Mouse (Mus musculus) MEL (cell line): ENCODE data around the gene Upk3a. TPM values are rescaled to one million over a fixed set of nuclear protein-coding genes. Genes with fewer than 3 reads are reported as not detected.

Experiments used
- DNase-seq: peaks from one replicate; pipeline ENCODE4 v3.0.0; 2011; ENCODE audit warnings: low read depth, low spot score
- H3K27ac ChIP-seq: 2 replicates; pipeline ENCODE4 v1.5.1; 2012; ENCODE audit warnings: low read depth, mild to moderate bottlenecking, control low read depth, low read length, moderate library complexity; ENCODE audit not compliant: control insufficient read depth
- H3K27me3 ChIP-seq, 2 experiments: fragments of 150-350 bp in 1 of 2; sonication (generic) in 1 of 2; 2 replicates each; pipeline ENCODE4 v1.6.1; 2012; ENCODE audit warnings: low read length in 2 of 2, mild to moderate bottlenecking in 2 of 2, improper control_type of control experiment in 1 of 2, moderate library complexity in 1 of 2; ENCODE audit not compliant: insufficient read depth in 2 of 2, control insufficient read depth in 1 of 2
- H3K36me3 ChIP-seq, 2 experiments: 2 replicates each; pipeline ENCODE4 v1.6.1; 2012 to 2014; ENCODE audit warnings: low read length in 2 of 2, improper control_type of control experiment in 1 of 2, inconsistent platforms in 1 of 2, mild to moderate bottlenecking in 1 of 2; ENCODE audit not compliant: insufficient read depth in 2 of 2, control insufficient read depth in 1 of 2
- H3K4me1 ChIP-seq, 2 experiments: fragments of 150-350 bp in 1 of 2; sonication (generic) in 1 of 2; 2 replicates each; pipeline ENCODE4 v1.6.1; 2012; ENCODE audit warnings: low read length in 2 of 2, improper control_type of control experiment in 1 of 2, mild to moderate bottlenecking in 1 of 2; ENCODE audit not compliant: insufficient read depth in 2 of 2, control insufficient read depth in 1 of 2
- H3K4me3 ChIP-seq, 2 experiments: fragments of 150-350 bp in 1 of 2; sonication (generic) in 1 of 2; 2 replicates each; pipeline ENCODE4 v1.5.1; 2012; ENCODE audit warnings: low read depth in 2 of 2, low read length in 2 of 2, mild to moderate bottlenecking in 2 of 2, moderate library complexity in 2 of 2, control low read depth in 1 of 2, improper control_type of control experiment in 1 of 2; ENCODE audit not compliant: control insufficient read depth in 1 of 2, insufficient read depth in 1 of 2
- H3K79me2 ChIP-seq: 2 replicates; pipeline ENCODE4 v1.6.1; 2012; ENCODE audit warnings: mild to moderate bottlenecking, low read length, moderate library complexity; ENCODE audit not compliant: control insufficient read depth, poor library complexity, insufficient read depth
- H3K9ac ChIP-seq: 2 replicates; pipeline ENCODE4 v1.6.1; 2012; ENCODE audit warnings: low read depth, mild to moderate bottlenecking, control low read depth, low read length, moderate library complexity; ENCODE audit not compliant: control insufficient read depth, poor library complexity, severe bottlenecking
- H3K9me3 ChIP-seq: fragments of 150-350 bp; sonication (generic); replicated peaks from 2 replicates; pipeline ENCODE4 v1.6.1; 2012; ENCODE audit warnings: mild to moderate bottlenecking, low read length, improper control_type of control experiment, moderate library complexity; ENCODE audit not compliant: insufficient read depth
- BHLHE40 ChIP-seq: IDR thresholded peaks from 2 replicates; pipeline ENCODE4 v1.6.1; 2012; ENCODE audit warnings: low read depth, mild to moderate bottlenecking, inconsistent platforms, low read length, improper control_type of control experiment, borderline replicate concordance
- CHD1 ChIP-seq: IDR thresholded peaks from 2 replicates; pipeline ENCODE4 v1.6.1; 2012; ENCODE audit warnings: low read depth, mild to moderate bottlenecking, inconsistent platforms, low read length, improper control_type of control experiment
- E2F4 ChIP-seq: IDR thresholded peaks from 2 replicates; pipeline ENCODE4 v1.6.1; 2011; ENCODE audit warnings: low read depth, low read length, improper control_type of control experiment, borderline replicate concordance
- EP300 ChIP-seq, 2 experiments: IDR thresholded peaks; 2 replicates each; pipeline ENCODE4 v1.6.1; 2011; ENCODE audit warnings: improper control_type of control experiment in 2 of 2, low read length in 2 of 2, low read depth in 1 of 2, mild to moderate bottlenecking in 1 of 2
- GATA1 ChIP-seq: IDR thresholded peaks from 2 replicates; pipeline ENCODE4 v1.6.1; 2011; ENCODE audit warnings: low read depth, low read length, improper control_type of control experiment
- JUND ChIP-seq: IDR thresholded peaks from 2 replicates; pipeline ENCODE4 v1.6.1; 2011; ENCODE audit warnings: low read depth, mild to moderate bottlenecking, improper control_type of control experiment, low read length
- MAFK ChIP-seq: IDR thresholded peaks from 2 replicates; pipeline ENCODE4 v1.6.1; 2011; ENCODE audit warnings: low read depth, mild to moderate bottlenecking, low read length, improper control_type of control experiment, borderline replicate concordance
- MEF2A ChIP-seq: IDR thresholded peaks from 2 replicates; pipeline ENCODE4 v1.6.1; 2014; ENCODE audit warnings: low read depth, mild to moderate bottlenecking, inconsistent platforms, low read length, improper control_type of control experiment; ENCODE audit not compliant: poor library complexity, insufficient replicate concordance, severe bottlenecking; ENCODE audit errors: extremely low read depth
- MXI1 ChIP-seq: IDR thresholded peaks from 2 replicates; pipeline ENCODE4 v1.6.1; 2011; ENCODE audit warnings: mild to moderate bottlenecking, low read depth, low read length, improper control_type of control experiment
- MYB ChIP-seq: IDR thresholded peaks from 2 replicates; pipeline ENCODE4 v1.6.1; 2011; ENCODE audit warnings: mild to moderate bottlenecking, low read depth, low read length, improper control_type of control experiment
- NRF1 ChIP-seq: IDR thresholded peaks from 2 replicates; pipeline ENCODE4 v1.6.1; 2014; ENCODE audit warnings: low read depth, mild to moderate bottlenecking, inconsistent platforms, low read length, improper control_type of control experiment, moderate library complexity; ENCODE audit not compliant: poor library complexity, insufficient read depth, severe bottlenecking
- POLR2A ChIP-seq, 2 experiments: IDR thresholded peaks; 2 replicates each; pipeline ENCODE4 v1.6.1; 2011 to 2012; ENCODE audit warnings: low read length in 2 of 2, mild to moderate bottlenecking in 2 of 2, control low read depth in 1 of 2, improper control_type of control experiment in 1 of 2, low read depth in 1 of 2, moderate library complexity in 1 of 2; ENCODE audit not compliant: control insufficient read depth in 1 of 2, insufficient read depth in 1 of 2, poor library complexity in 1 of 2
- POLR2AphosphoS2 ChIP-seq: IDR thresholded peaks from 2 replicates; pipeline ENCODE4 v1.6.1; 2011; ENCODE audit warnings: low read length, improper control_type of control experiment
- POLR2AphosphoS5 ChIP-seq: IDR thresholded peaks from 2 replicates; pipeline ENCODE4 v1.6.1; 2012; ENCODE audit warnings: low read depth, borderline replicate concordance, mild to moderate bottlenecking, inconsistent platforms, low read length, moderate library complexity, mixed read lengths
- SIN3A ChIP-seq: IDR thresholded peaks from 2 replicates; pipeline ENCODE4 v1.6.1; 2012; ENCODE audit warnings: low read length, improper control_type of control experiment, inconsistent platforms
- TBP ChIP-seq: IDR thresholded peaks from 2 replicates; pipeline ENCODE4 v1.8.0; 2011; ENCODE audit warnings: low read depth, low read length, improper control_type of control experiment
- TCF12 ChIP-seq: IDR thresholded peaks from 2 replicates; pipeline ENCODE4 v1.6.1; 2014; ENCODE audit warnings: low read depth, mild to moderate bottlenecking, inconsistent platforms, low read length, improper control_type of control experiment, moderate library complexity
- UBTF ChIP-seq: IDR thresholded peaks from 2 replicates; pipeline ENCODE4 v1.6.1; 2012; ENCODE audit warnings: low read depth, mild to moderate bottlenecking, inconsistent platforms, low read length, improper control_type of control experiment, moderate library complexity, borderline replicate concordance; ENCODE audit not compliant: insufficient read depth
- USF1 ChIP-seq: IDR thresholded peaks from 2 replicates; pipeline ENCODE4 v1.6.1; 2014; ENCODE audit warnings: low read depth, mild to moderate bottlenecking, inconsistent platforms, low read length, improper control_type of control experiment, moderate library complexity
- USF2 ChIP-seq, 2 experiments: IDR thresholded peaks; 2 replicates each; pipeline ENCODE4 v1.6.1; 2011 to 2012; ENCODE audit warnings: improper control_type of control experiment in 2 of 2, low read length in 2 of 2, borderline replicate concordance in 1 of 2, inconsistent platforms in 1 of 2, low read depth in 1 of 2, mild to moderate bottlenecking in 1 of 2; ENCODE audit not compliant: insufficient read depth in 1 of 2
- ZC3H11A ChIP-seq: IDR thresholded peaks from 2 replicates; pipeline ENCODE4 v1.6.1; 2012; ENCODE audit warnings: low read depth, mild to moderate bottlenecking, inconsistent platforms, low read length, improper control_type of control experiment
- ZMIZ1 ChIP-seq: IDR thresholded peaks from 2 replicates; pipeline ENCODE4 v1.6.1; 2012; ENCODE audit warnings: low read depth, mild to moderate bottlenecking, inconsistent platforms, low read length, improper control_type of control experiment, moderate library complexity
- ZNF384 ChIP-seq: IDR thresholded peaks from 2 replicates; pipeline ENCODE4 v1.6.1; 2012; ENCODE audit warnings: low read depth, mild to moderate bottlenecking, inconsistent platforms, low read length, improper control_type of control experiment
- polyA plus RNA-seq, 2 experiments: library from polyadenylated mRNA; stranded (reverse) in 1 of 2; unstranded in 1 of 2; fragments of >175 nt in 1 of 2; fragments of >200 nt in 1 of 2; gene quantifications; 2 replicates each; pipeline versions ENCODE4 v1.2.1 to v1.2.4; 2012; ENCODE audit warnings: low replicate concordance in 2 of 2, low read depth in 1 of 2; ENCODE audit not compliant: insufficient read length in 2 of 2, insufficient read depth in 1 of 2, missing spikeins in 1 of 2
- total RNA-seq: library from RNA; depleted of rRNA; stranded (reverse); fragments of 300-350 nt; gene quantifications from 2 replicates; pipeline ENCODE4 v1.2.3, GENCODE M21; 2012

The Upk3a gene
- total and polyA plus RNA-seq, 3 experiments: not detected

- H3K36me3 ChIP-seq: peaks cover 0 to 3% of the 10 kb centered on the region in 2 experiments; a peak in 2 of 4 replicates
- no peaks in the 10 kb centered on the region for H3K27me3 ChIP-seq
- TF ChIP-seq UBTF (no peak), NRF1 (no peak), TBP (no peak), ZNF384 (no peak), MAFK (no peak), POLR2AphosphoS2 (no peak), MXI1 (no peak), TCF12 (no peak)
- DNase-seq: no peak
- no peaks in the 10 kb centered on the region for H3K9me3 ChIP-seq
- H3K4me1 ChIP-seq: peaks cover 0 to 3% of the 10 kb centered on the region in 2 experiments; a peak in 2 of 4 replicates
- no peaks in the 10 kb centered on the region for H3K79me2 ChIP-seq
- no peak overlapping the region for H3K4me3 ChIP-seq
- no peak overlapping the region for H3K27ac ChIP-seq
- H3K9ac ChIP-seq: no peak overlapping the region
Observed at GRCm38 (mm10) chr15:85046230-85046950, 29.4 kb downstream of the Upk3a start.

DNA sequence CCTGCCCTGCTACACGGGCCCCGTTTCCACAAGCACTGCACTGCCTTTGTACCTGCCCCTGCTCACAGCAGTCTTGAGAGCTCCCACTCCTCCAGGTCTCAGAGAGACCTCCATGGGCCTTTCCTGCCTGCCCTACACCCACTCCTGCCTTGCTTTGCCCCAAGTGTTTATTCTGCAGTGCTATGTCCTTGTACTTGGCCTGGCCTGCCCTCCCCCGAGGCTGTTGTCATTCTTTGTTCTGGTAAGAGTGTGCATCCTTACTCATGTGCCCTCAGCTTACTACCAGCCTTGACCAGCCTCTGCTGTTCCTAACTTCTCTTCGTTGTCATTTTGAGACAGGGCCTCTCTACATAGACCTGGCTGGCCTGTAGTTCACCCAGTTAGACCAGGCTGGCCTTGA is 30.9 kb downstream of the Upk3a start:
- Histone ChIP-seq H3K4me3 (no peak overlapping the region), H3K27me3 (no peaks in the 10 kb centered on the region), H3K9me3 (no peaks in the 10 kb centered on the region), H3K27ac (no peak overlapping the region), H3K79me2 (no peaks in the 10 kb centered on the region), H3K4me1 (no peaks in the 10 kb centered on the region), H3K9ac (no peak overlapping the region), H3K36me3 (no peaks in the 10 kb centered on the region)
- no peak for TF ChIP-seq MEF2A
- TF ChIP-seq SIN3A: no peak
- no peak for TF ChIP-seq BHLHE40
- TF ChIP-seq EP300 (IDR thresholded peaks at IDR 0.05; ENCODE audit: low read depth in 1 of 2, low read length in 2 of 2): no peak
- TF ChIP-seq TCF12: no peak
- TF ChIP-seq USF2 (IDR thresholded peaks at IDR 0.05; ENCODE audit: borderline replicate concordance in 1 of 2, insufficient read depth in 1 of 2, low read depth in 1 of 2, low read length in 2 of 2): no peak
- TF ChIP-seq POLR2AphosphoS5: no peak
- no peak for TF ChIP-seq POLR2A (IDR thresholded peaks at IDR 0.05; ENCODE audit: control insufficient read depth in 1 of 2, insufficient read depth in 1 of 2, low read depth in 1 of 2, low read length in 2 of 2, poor library complexity in 1 of 2)
- no peak for TF ChIP-seq ZMIZ1
- no peak for TF ChIP-seq TBP
- no peak for TF ChIP-seq MYB
- TF ChIP-seq JUND: no peak
- TF ChIP-seq MAFK: no peak
- no peak for TF ChIP-seq E2F4
- TF ChIP-seq POLR2AphosphoS2: no peak
- TF ChIP-seq NRF1: no peak
- no peak for TF ChIP-seq ZC3H11A
- TF ChIP-seq USF1: no peak
- TF ChIP-seq CHD1: no peak
- no peak for TF ChIP-seq GATA1
- no peak for DNase-seq
